Comparison of ENCODE assay signal across 8 mouse cellular contexts in genomic region chr16:37871112-37871715, GRCm38 (mm10). TPM values are rescaled to one million over a fixed set of nuclear protein-coding genes. Genes with fewer than 3 reads are reported as not detected.
A peak's percentile ranks its signal among the peaks of the same experiment; 100 is the strongest.
DNase-seq lines count a peak whose midpoint lies in the region; ATAC-seq lines count a peak whose summit lies in the region.

No protein-coding gene starts in this region.

- H3K9ac ChIP-seq in forebrain, embryonic 11.5 days (ENCODE audit: low read length), result no peak overlapping the region
- H3K9ac ChIP-seq in forebrain, embryonic 15.5 days (replicated peaks), result no peak overlapping the region

- H3K27me3 ChIP-seq in forebrain, embryonic 11.5 days (ENCODE audit: control insufficient read depth, insufficient read depth, low read length), result no peaks in the 10 kb centered on the region
- H3K27me3 ChIP-seq in forebrain, embryonic 10.5 days (ENCODE audit: poor library complexity, severe bottlenecking), result no peaks in the 10 kb centered on the region
- no peaks in the 10 kb centered on the region for H3K27me3 ChIP-seq in forebrain, embryonic 15.5 days

- H3K4me1 ChIP-seq in forebrain, embryonic 11.5 days (replicated peaks; ENCODE audit: control insufficient read depth, insufficient read depth, low read length), result peaks cover 7% of the 10 kb centered on the region; the same call in 1 of the 2 replicates
- H3K4me1 ChIP-seq in forebrain, embryonic 10.5 days, result peaks cover 34% of the 10 kb centered on the region
- peaks cover 28% of the 10 kb centered on the region for H3K4me1 ChIP-seq in forebrain, embryonic 15.5 days

- DNase-seq in forebrain, embryonic 11.5 days (ENCODE audit: low spot score), result no peak
- DNase-seq in forebrain, embryonic 10.5 days (ENCODE audit: extremely low spot score, low spot score), result no peak
- DNase-seq in 416B (ENCODE audit: low read depth), result peak; percentile 57
- peak; percentile 71 for DNase-seq in kidney, adult 18-20 months
- DNase-seq in lung, postnatal 14 days, result peak; percentile 26
- no peak for DNase-seq in urinary bladder, adult 18-20 months (ENCODE audit: low spot score in 2 of 2)
- DNase-seq in layer of hippocampus, adult 9-10 months (ENCODE audit: low spot score), result no peak

- ATAC-seq in forebrain, embryonic 11.5 days (replicated peaks; ENCODE audit: low FRiP score), result no peak
- no peak for ATAC-seq in forebrain, embryonic 15.5 days (replicated peaks)

- no peaks in the 10 kb centered on the region; the same call in 1 of the 2 replicates for H3K36me3 ChIP-seq in forebrain, embryonic 11.5 days (ENCODE audit: control insufficient read depth, insufficient read depth, low read length)
- H3K36me3 ChIP-seq in forebrain, embryonic 10.5 days (replicated peaks), result peaks cover 44% of the 10 kb centered on the region
- H3K36me3 ChIP-seq in forebrain, embryonic 15.5 days, result no peaks in the 10 kb centered on the region

- H3K4me3 ChIP-seq in forebrain, embryonic 11.5 days (ENCODE audit: low read depth, low read length), result no peak overlapping the region
- H3K4me3 ChIP-seq in forebrain, embryonic 10.5 days, result no peak overlapping the region
- H3K4me3 ChIP-seq in forebrain, embryonic 15.5 days, result no peak overlapping the region

- no peak overlapping the region for H3K27ac ChIP-seq in forebrain, embryonic 11.5 days (ENCODE audit: low read depth, low read length)
- no peak overlapping the region for H3K27ac ChIP-seq in forebrain, embryonic 10.5 days
- no peak overlapping the region for H3K27ac ChIP-seq in forebrain, embryonic 15.5 days (replicated peaks)

- 92% methylated on average over 4 of the region's 4 CpGs for WGBS in forebrain, embryonic 11.5 days
- 94% methylated on average over 4 of the region's 4 CpGs for WGBS in forebrain, embryonic 10.5 days
- WGBS in forebrain, embryonic 15.5 days, result 67% methylated on average over 4 of the region's 4 CpGs

- H3K4me2 ChIP-seq in forebrain, embryonic 11.5 days (ENCODE audit: low read depth, low read length, severe bottlenecking), result 0 out of 2 replicates have a peak overlapping the region, but pooled peaks have one; percentile 9
- H3K4me2 ChIP-seq in forebrain, embryonic 15.5 days (replicated peaks), result peak overlapping the region; percentile 67

- no peaks in the 10 kb centered on the region for H3K9me3 ChIP-seq in forebrain, embryonic 11.5 days (ENCODE audit: control insufficient read depth, low read length)
- no peaks in the 10 kb centered on the region for H3K9me3 ChIP-seq in forebrain, embryonic 10.5 days
- H3K9me3 ChIP-seq in forebrain, embryonic 15.5 days, result no peaks in the 10 kb centered on the region

RNA-seq across cellular contexts. Expression of gene Lrrc58, which starts 3.0 kb away (rescaled TPM):
- polyA plus RNA-seq in forebrain, embryonic 11.5 days (2014; fragmentation: Nextera tagmentation; extraction: Ambion mirVana), result 64.8 and 73.5 TPM in 2 replicates
- polyA plus RNA-seq in forebrain, embryonic 10.5 days (2016; fragmentation: Nextera tagmentation; extraction: Ambion mirVana), result 55.3 and 57.7 TPM in 2 replicates
- polyA plus RNA-seq in forebrain, embryonic 15.5 days (2015; fragmentation: Nextera tagmentation; extraction: Ambion mirVana), result 61.2 and 62.6 TPM in 2 replicates

RNA-seq across cellular contexts. Expression of gene Gm36028, which starts 10.3 kb away (rescaled TPM):
- polyA plus RNA-seq in forebrain, embryonic 11.5 days (2014; fragmentation: Nextera tagmentation; extraction: Ambion mirVana), result 0.24 and 0.40 TPM in 2 replicates
- polyA plus RNA-seq in forebrain, embryonic 10.5 days (2016; fragmentation: Nextera tagmentation; extraction: Ambion mirVana), result 0.33 and 0.42 TPM in 2 replicates
- polyA plus RNA-seq in forebrain, embryonic 15.5 days (2015; fragmentation: Nextera tagmentation; extraction: Ambion mirVana), result 0.15 TPM in 1 of 2 replicates, not detected in the other

RNA-seq across cellular contexts. Expression of gene Gpr156, which starts 45.1 kb away (rescaled TPM):
- polyA plus RNA-seq in forebrain, embryonic 11.5 days (2014; fragmentation: Nextera tagmentation; extraction: Ambion mirVana), result 4.2 and 4.3 TPM in 2 replicates
- polyA plus RNA-seq in forebrain, embryonic 10.5 days (2016; fragmentation: Nextera tagmentation; extraction: Ambion mirVana), result 1.3 and 1.6 TPM in 2 replicates
- polyA plus RNA-seq in forebrain, embryonic 15.5 days (2015; fragmentation: Nextera tagmentation; extraction: Ambion mirVana), result 5.3 and 5.6 TPM in 2 replicates

Comparison
In these comparisons a context has a peak if more than half of its experiments do, and no peak if none do; other contexts are left out.
1. DNase-seq: peak in 416B (single experiment), kidney, adult 18-20 months (single experiment) and lung, postnatal 14 days (single experiment); none in forebrain, embryonic 11.5 days (single experiment), forebrain, embryonic 10.5 days (single experiment), urinary bladder, adult 18-20 months (0 of 2) and layer of hippocampus, adult 9-10 months (single experiment).